Mouse (Mus musculus): ENCODE results near the gene Vmn2r54. TPM values are rescaled to one million over a fixed set of nuclear protein-coding genes. Genes with fewer than 3 reads are reported as not detected.
"Not testable (repeated sequence)": the region's sequence is repeated elsewhere in the genome, so short reads cannot be mapped to it uniquely, and the experiment has no call there.

Gene Vmn2r54
- total RNA-seq (2014; rRNA removed) (not detected in 2 replicates), polyA plus RNA-seq (2012; rRNA removed) (not detected in 2 replicates)

DNA sequence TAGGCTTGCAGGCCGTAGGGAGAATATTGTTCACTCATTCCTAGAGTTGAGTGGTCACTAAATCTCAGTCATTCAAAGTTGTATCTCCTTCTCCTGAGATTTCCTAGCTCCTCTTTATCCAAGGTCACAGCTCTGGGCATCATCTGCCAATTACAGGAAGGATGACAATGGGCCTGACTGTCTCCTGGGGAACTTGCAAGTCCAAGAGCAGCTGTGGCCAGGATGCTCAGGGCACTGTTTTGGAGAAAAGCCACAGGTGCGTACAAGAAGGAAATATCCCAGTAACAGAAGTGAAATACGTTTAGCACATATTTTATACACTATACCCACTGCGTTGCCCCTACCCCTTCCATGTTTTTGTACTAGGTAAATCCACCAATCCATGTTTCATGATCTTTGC, at the start of gene Vmn2r54:
Gene Vmn2r54, minus strand, starts transcription at position 101 of the 400 bp plus-strand sequence.
- not testable (repeated sequence) for H3K4me1 ChIP-seq (ENCODE audit: control insufficient read depth, insufficient read depth, low read length); DNase-seq (ENCODE audit: extremely low read depth, low read depth, low spot score); H3K27ac ChIP-seq (replicated peaks; ENCODE audit: insufficient read depth, low read depth, low read length); H3K79me2 ChIP-seq (ENCODE audit: control insufficient read depth, insufficient read depth, low read length); H3K27me3 ChIP-seq (ENCODE audit: control insufficient read depth, insufficient read depth, low read length); H3K36me3 ChIP-seq (ENCODE audit: control insufficient read depth, insufficient read depth, low read length); H3K9ac ChIP-seq (ENCODE audit: low read depth, low read length); H3K4me3 ChIP-seq (ENCODE audit: insufficient read depth, low read depth, low read length)
- WGBS, result 69% methylated on average over 3 of the region's 4 CpGs

DNA sequence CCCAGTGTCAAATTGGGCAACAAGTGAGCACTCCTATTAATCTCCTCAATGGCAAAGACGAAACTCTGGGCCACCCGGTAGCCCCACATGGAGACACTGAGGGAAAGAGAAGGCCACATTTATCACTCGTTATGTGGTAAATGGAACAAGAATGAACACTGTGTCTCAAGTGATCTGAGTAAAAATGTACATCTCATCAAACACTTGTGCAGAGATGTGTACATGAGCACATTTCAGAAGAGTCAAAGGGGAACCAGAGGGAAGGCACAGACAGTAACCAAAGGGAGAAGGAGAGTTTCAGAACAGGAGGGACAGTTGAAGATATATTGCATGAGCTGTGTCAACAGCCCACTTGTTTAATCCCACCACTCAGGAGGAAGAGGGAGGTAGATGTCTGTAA, 44.8 kb upstream of the Vmn2r54 start, which contains the start of gene Vmn2r55:
Gene Vmn2r55, minus strand, starts transcription at position 101 of the 400 bp plus-strand sequence.
- H3K4me1 ChIP-seq (ENCODE audit: control insufficient read depth, insufficient read depth, low read length); H3K9ac ChIP-seq (ENCODE audit: low read depth, low read length); H3K79me2 ChIP-seq (ENCODE audit: control insufficient read depth, insufficient read depth, low read length); H3K4me3 ChIP-seq (ENCODE audit: insufficient read depth, low read depth, low read length); H3K27ac ChIP-seq (replicated peaks; ENCODE audit: insufficient read depth, low read depth, low read length); DNase-seq (ENCODE audit: extremely low read depth, low read depth, low spot score); H3K27me3 ChIP-seq (ENCODE audit: control insufficient read depth, insufficient read depth, low read length); H3K36me3 ChIP-seq (ENCODE audit: control insufficient read depth, insufficient read depth, low read length): not testable (repeated sequence)
- 81% methylated on average over 3 of the region's 3 CpGs for WGBS

- Histone ChIP-seq H3K27me3 (ENCODE audit: control insufficient read depth, insufficient read depth, low read length) (no peaks in the 10 kb centered on the region), H3K4me1 (ENCODE audit: control insufficient read depth, insufficient read depth, low read length) (no peaks in the 10 kb centered on the region), H3K9ac (ENCODE audit: low read depth, low read length) (no peak within 1 kb of the TSS), H3K27ac (replicated peaks; ENCODE audit: insufficient read depth, low read depth, low read length) (no peak within 1 kb of the TSS), H3K36me3 (ENCODE audit: control insufficient read depth, insufficient read depth, low read length) (no peaks in the 10 kb centered on the region), H3K79me2 (ENCODE audit: control insufficient read depth, insufficient read depth, low read length) (no peaks in the 10 kb centered on the region), H3K4me3 (ENCODE audit: insufficient read depth, low read depth, low read length) (no peak within 1 kb of the TSS)
- no peak for DNase-seq (ENCODE audit: extremely low read depth, low read depth, low spot score)
- TF ChIP-seq CTCF (IDR thresholded peaks at IDR 0.05; ENCODE audit: low read depth, low read length) (no peak), POLR2A (IDR thresholded peaks at IDR 0.05; ENCODE audit: extremely low read depth, insufficient read depth, low read length) (no peak)
Observed at GRCm38 (mm10) chr7:12608688-12609087, 31.4 kb downstream of the Vmn2r54 start, which contains the start of gene Vmn2r53. TSS of gene Vmn2r53 (minus strand) at chr7:12608788.

Other genes starting within 250 kb of the Vmn2r54 start
- gene Zfp551, start 217.6 kb downstream of the Vmn2r54 start, total RNA-seq (2014; rRNA removed), result 1.8 and 2.0 TPM in 2 replicates
- gene Zfp551, start 217.6 kb downstream of the Vmn2r54 start, polyA plus RNA-seq (2012; rRNA removed), result 0.37 and 0.39 TPM in 2 replicates
- gene Zfp606, start 162.0 kb downstream of the Vmn2r54 start, total RNA-seq (2014; rRNA removed), result 4.4 and 5.7 TPM in 2 replicates
- gene Zfp606, start 162.0 kb downstream of the Vmn2r54 start, polyA plus RNA-seq (2012; rRNA removed), result 1.3 and 1.6 TPM in 2 replicates
- not detected in 2 replicates for gene 2900092C05Rik, start 127.8 kb downstream of the Vmn2r54 start, total RNA-seq (2014; rRNA removed)
- gene 2900092C05Rik, start 127.8 kb downstream of the Vmn2r54 start, polyA plus RNA-seq (2012; rRNA removed), result not detected in 2 replicates
- not detected in 2 replicates for gene Vmn2r53, start 31.5 kb downstream of the Vmn2r54 start, total RNA-seq (2014; rRNA removed)
- gene Vmn2r53, start 31.5 kb downstream of the Vmn2r54 start, polyA plus RNA-seq (2012; rRNA removed), result not detected in 2 replicates
- not detected in 2 replicates for gene Vmn2r55, start 44.7 kb upstream of the Vmn2r54 start, total RNA-seq (2014; rRNA removed)
- gene Vmn2r55, start 44.7 kb upstream of the Vmn2r54 start, polyA plus RNA-seq (2012; rRNA removed), result not detected in 2 replicates
- gene Vmn2r56, start 94.7 kb upstream of the Vmn2r54 start, total RNA-seq (2014; rRNA removed), result not detected in 2 replicates
- gene Vmn2r56, start 94.7 kb upstream of the Vmn2r54 start, polyA plus RNA-seq (2012; rRNA removed), result not detected in 2 replicates
- 0.27 TPM in 1 of 2 replicates, not detected in the other for gene Zscan18, start 163.3 kb upstream of the Vmn2r54 start, total RNA-seq (2014; rRNA removed)
- gene Zscan18, start 163.3 kb upstream of the Vmn2r54 start, polyA plus RNA-seq (2012; rRNA removed), result 0.05 TPM in 1 of 2 replicates, not detected in the other
- gene Zfp329, start 178.5 kb upstream of the Vmn2r54 start, total RNA-seq (2014; rRNA removed), result 1.8 and 2.0 TPM in 2 replicates
- 0.29 and 0.50 TPM in 2 replicates for gene Zfp329, start 178.5 kb upstream of the Vmn2r54 start, polyA plus RNA-seq (2012; rRNA removed)
- 22.2 and 25.0 TPM in 2 replicates for gene Zfp110, start 194.4 kb upstream of the Vmn2r54 start, total RNA-seq (2014; rRNA removed)
- 6.1 and 9.7 TPM in 2 replicates for gene Zfp110, start 194.4 kb upstream of the Vmn2r54 start, polyA plus RNA-seq (2012; rRNA removed)
- 1.7 and 2.1 TPM in 2 replicates for gene Zfp128, start 240.9 kb upstream of the Vmn2r54 start, total RNA-seq (2014; rRNA removed)
- gene Zfp128, start 240.9 kb upstream of the Vmn2r54 start, polyA plus RNA-seq (2012; rRNA removed), result 0.46 and 0.58 TPM in 2 replicates

Measured in liver, adult 2 months (tissue).